Mouse (Mus musculus): ENCODE data around the gene Atp6v0a4. TPM values are rescaled to one million over a fixed set of nuclear protein-coding genes. Genes with fewer than 3 reads are reported as not detected.

Atp6v0a4 gene
- polyA plus RNA-seq, 1 experiment from 2014 or later, result not detected

DNA sequence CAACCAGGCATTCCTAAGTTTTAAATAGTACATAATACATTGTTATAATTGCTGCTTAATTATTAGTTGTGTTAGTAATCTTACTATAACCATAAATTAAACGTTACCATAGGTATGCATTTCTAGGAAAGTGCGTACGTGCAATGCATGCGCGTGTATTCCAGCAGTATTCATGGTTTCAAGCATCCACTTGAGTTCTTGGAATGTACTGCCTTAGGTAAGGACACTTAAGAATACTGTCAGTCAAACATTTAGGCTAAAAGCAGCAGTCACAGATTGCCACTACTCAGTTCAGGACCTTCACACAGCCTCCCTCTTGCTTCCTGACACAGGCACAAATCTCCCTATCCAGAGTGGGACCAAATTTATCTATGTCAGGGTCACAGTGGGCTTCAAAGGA, 15.9 kb downstream of the Atp6v0a4 start:
- Histone ChIP-seq H3K36me3 (ENCODE audit: control insufficient read depth, insufficient read depth, low read length) (no peaks in the 10 kb centered on the region), H3K4me3 (ENCODE audit: low read depth, low read length) (no peak overlapping the region), H3K27ac (replicated peaks; ENCODE audit: low read depth, low read length) (no peak overlapping the region), H3K4me2 (ENCODE audit: low read depth, severe bottlenecking) (no peak overlapping the region), H3K4me1 (ENCODE audit: control insufficient read depth, insufficient read depth, low read length) (0 out of 2 replicates have a peak, but pooled peaks cover 5% of the 10 kb centered on the region), H3K9me3 (ENCODE audit: control insufficient read depth, low read length) (no peaks in the 10 kb centered on the region), H3K27me3 (ENCODE audit: control insufficient read depth, insufficient read depth, low read length) (no peaks in the 10 kb centered on the region), H3K9ac (ENCODE audit: low read length) (no peak overlapping the region)
- no peak for ATAC-seq (ENCODE audit: insufficient number of reproducible peaks, low FRiP score, low TSS enrichment, low read depth)
- DNase-seq (ENCODE audit: low spot score), result no peak
- WGBS, result 86% methylated on average over 5 of the region's 5 CpGs

DNA sequence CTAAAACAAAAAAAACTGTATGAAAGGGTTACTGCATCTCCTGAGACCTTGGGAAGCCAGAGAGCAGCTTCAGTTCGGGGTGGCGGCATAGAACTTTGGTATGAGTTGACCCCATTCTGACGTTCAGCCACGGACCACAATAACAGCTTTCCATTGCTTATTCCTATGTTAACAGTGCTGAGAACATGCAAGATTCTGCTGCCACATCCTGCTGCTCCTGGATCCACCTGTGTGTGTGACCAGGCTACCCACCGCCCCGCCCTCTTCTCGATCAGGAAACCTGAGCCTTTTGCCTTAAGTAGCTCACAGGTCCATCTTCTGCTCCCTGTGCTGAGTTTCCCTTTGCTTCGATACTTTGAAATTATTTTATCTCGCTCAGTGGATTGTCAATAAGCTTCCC, 18.5 kb downstream of the Atp6v0a4 start:
- H3K4me1 ChIP-seq (ENCODE audit: control insufficient read depth, insufficient read depth, low read length), result 0 out of 2 replicates have a peak, but pooled peaks cover 5% of the 10 kb centered on the region
- DNase-seq (ENCODE audit: low spot score), result no peak
- 91% methylated on average over 9 of the region's 9 CpGs for WGBS
- no peak overlapping the region for H3K4me2 ChIP-seq (ENCODE audit: low read depth, severe bottlenecking)
- no peak overlapping the region for H3K4me3 ChIP-seq (ENCODE audit: low read depth, low read length)
- H3K27ac ChIP-seq (replicated peaks; ENCODE audit: low read depth, low read length), result no peak overlapping the region
- no peak for ATAC-seq (ENCODE audit: insufficient number of reproducible peaks, low FRiP score, low TSS enrichment, low read depth)
- H3K36me3 ChIP-seq (ENCODE audit: control insufficient read depth, insufficient read depth, low read length), result no peaks in the 10 kb centered on the region
- no peak overlapping the region for H3K9ac ChIP-seq (ENCODE audit: low read length)
- no peaks in the 10 kb centered on the region for H3K9me3 ChIP-seq (ENCODE audit: control insufficient read depth, low read length)
- H3K27me3 ChIP-seq (ENCODE audit: control insufficient read depth, insufficient read depth, low read length), result no peaks in the 10 kb centered on the region

DNA sequence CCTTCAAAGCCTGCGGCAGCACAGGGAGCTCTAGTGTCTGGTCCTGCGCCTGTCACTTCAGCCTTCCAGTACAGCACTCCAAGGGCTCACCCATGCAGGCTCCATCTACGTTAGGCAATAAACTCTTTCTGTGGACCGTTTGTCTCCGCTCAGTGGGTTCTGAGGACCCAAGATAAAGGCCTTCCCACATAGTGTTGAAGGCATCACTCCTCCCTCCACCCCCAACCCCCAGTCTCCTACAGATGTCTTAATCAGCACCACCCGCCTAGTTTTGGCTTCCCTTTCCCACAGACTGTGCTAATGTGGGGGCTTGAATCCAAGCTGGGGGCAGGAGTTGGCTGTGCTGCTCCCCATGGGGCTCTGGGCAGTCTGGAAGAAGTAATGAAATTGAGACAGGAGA, 20.6 kb downstream of the Atp6v0a4 start:
- DNase-seq (ENCODE audit: low spot score) (no peak), ATAC-seq (ENCODE audit: insufficient number of reproducible peaks, low FRiP score, low TSS enrichment, low read depth) (no peak)
- no peak overlapping the region for H3K4me3 ChIP-seq (ENCODE audit: low read depth, low read length)
- no peaks in the 10 kb centered on the region for H3K27me3 ChIP-seq (ENCODE audit: control insufficient read depth, insufficient read depth, low read length)
- 45% methylated on average over 6 of the region's 6 CpGs for WGBS
- no peaks in the 10 kb centered on the region for H3K36me3 ChIP-seq (ENCODE audit: control insufficient read depth, insufficient read depth, low read length)
- no peak overlapping the region for H3K4me2 ChIP-seq (ENCODE audit: low read depth, severe bottlenecking)
- no peak overlapping the region for H3K27ac ChIP-seq (replicated peaks; ENCODE audit: low read depth, low read length)
- H3K9ac ChIP-seq (ENCODE audit: low read length), result no peak overlapping the region
- no peaks in the 10 kb centered on the region for H3K9me3 ChIP-seq (ENCODE audit: control insufficient read depth, low read length)
- H3K4me1 ChIP-seq (ENCODE audit: control insufficient read depth, insufficient read depth, low read length), result no peaks in the 10 kb centered on the region

DNA sequence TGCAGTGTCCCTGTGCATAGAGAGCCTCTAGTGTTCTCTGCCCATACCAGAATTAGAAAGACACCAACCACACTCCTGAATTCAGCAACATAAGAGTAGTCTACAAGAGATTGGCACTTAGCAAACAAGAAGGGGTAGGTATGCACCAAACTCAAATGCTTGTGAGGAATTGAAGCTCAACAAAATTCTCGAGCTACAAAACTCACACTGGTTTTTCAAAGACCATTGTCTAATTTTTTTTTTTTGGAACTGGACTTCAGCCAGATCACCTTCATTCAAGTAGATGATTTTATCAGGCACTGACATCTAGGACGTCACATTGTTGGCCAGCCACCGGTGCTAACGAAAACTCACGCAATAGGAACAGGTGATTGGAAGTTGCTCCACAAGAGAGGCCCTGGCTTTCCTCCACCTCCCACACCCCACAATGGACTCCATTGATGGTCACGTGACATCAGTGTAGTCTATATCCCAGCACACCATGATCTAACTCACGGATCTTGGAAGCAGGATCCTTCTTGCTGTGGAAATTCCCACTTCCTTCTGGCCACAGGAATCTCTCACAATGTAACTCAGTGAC, 22.1 kb downstream of the Atp6v0a4 start:
- H3K4me3 ChIP-seq (ENCODE audit: low read depth, low read length), result no peak overlapping the region
- no peaks in the 10 kb centered on the region for H3K36me3 ChIP-seq (ENCODE audit: control insufficient read depth, insufficient read depth, low read length)
- no peaks in the 10 kb centered on the region for H3K27me3 ChIP-seq (ENCODE audit: control insufficient read depth, insufficient read depth, low read length)
- no peak overlapping the region for H3K9ac ChIP-seq (ENCODE audit: low read length)
- 90% methylated on average over 7 of the region's 7 CpGs for WGBS
- no peaks in the 10 kb centered on the region for H3K9me3 ChIP-seq (ENCODE audit: control insufficient read depth, low read length)
- no peak overlapping the region for H3K4me2 ChIP-seq (ENCODE audit: low read depth, severe bottlenecking)
- no peak overlapping the region for H3K27ac ChIP-seq (replicated peaks; ENCODE audit: low read depth, low read length)
- DNase-seq (ENCODE audit: low spot score) (no peak), ATAC-seq (ENCODE audit: insufficient number of reproducible peaks, low FRiP score, low TSS enrichment, low read depth) (no peak)
- H3K4me1 ChIP-seq (ENCODE audit: control insufficient read depth, insufficient read depth, low read length), result no peaks in the 10 kb centered on the region

DNA sequence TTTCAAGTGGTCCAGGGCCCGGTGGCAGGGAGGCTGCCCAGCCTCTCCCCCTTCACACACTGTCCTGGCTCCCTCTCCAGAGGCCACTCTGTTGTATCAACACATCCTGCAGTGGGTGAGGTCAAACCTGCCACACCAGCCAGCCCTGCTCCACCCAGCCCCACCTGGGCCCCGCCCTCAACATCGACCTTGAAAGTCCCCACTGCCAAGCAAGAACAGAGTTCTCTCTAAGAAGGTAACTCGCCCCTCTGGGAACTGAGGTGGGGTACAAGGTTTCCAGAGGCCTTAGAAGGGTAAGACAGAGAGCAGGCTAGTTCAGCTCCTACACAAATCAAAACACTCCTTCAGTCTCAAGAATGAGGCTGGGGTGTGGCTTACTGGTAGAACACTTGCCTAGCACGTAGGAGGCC, 27.4 kb downstream of the Atp6v0a4 start:
- WGBS, result 64% methylated on average over 5 of the region's 5 CpGs
- no peaks in the 10 kb centered on the region for H3K27me3 ChIP-seq (ENCODE audit: control insufficient read depth, insufficient read depth, low read length)
- H3K9ac ChIP-seq (ENCODE audit: low read length), result no peak overlapping the region
- no peak overlapping the region for H3K4me3 ChIP-seq (ENCODE audit: low read depth, low read length)
- no peaks in the 10 kb centered on the region for H3K9me3 ChIP-seq (ENCODE audit: control insufficient read depth, low read length)
- ATAC-seq (ENCODE audit: insufficient number of reproducible peaks, low FRiP score, low TSS enrichment, low read depth), result no peak
- H3K36me3 ChIP-seq (ENCODE audit: control insufficient read depth, insufficient read depth, low read length), result no peaks in the 10 kb centered on the region
- no peaks in the 10 kb centered on the region for H3K4me1 ChIP-seq (ENCODE audit: control insufficient read depth, insufficient read depth, low read length)
- H3K27ac ChIP-seq (replicated peaks; ENCODE audit: low read depth, low read length), result no peak overlapping the region
- DNase-seq (ENCODE audit: low spot score), result no peak
- no peak overlapping the region for H3K4me2 ChIP-seq (ENCODE audit: low read depth, severe bottlenecking)

DNA sequence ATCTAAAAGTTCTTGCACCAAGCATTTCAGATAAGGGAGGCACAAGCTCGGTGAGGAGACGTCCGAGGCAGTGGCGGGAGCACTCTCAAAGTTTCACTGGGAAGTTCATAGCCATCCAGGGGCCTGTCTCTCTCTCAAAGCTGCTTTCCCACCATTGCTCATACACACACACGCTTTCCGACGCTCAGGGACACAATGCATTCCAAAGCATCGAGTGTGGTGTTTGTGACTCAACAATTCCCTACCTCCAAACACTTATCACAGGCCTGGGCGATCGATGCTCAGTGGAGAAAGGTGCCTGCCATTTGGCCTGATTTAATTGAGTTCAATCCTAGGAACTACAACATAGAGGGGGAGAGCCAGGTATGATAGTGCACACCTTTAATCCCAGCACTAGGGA, 29.7 kb downstream of the Atp6v0a4 start:
- 89% methylated on average over 10 of the region's 10 CpGs for WGBS
- no peaks in the 10 kb centered on the region for H3K9me3 ChIP-seq (ENCODE audit: control insufficient read depth, low read length)
- H3K36me3 ChIP-seq (ENCODE audit: control insufficient read depth, insufficient read depth, low read length), result no peaks in the 10 kb centered on the region
- no peaks in the 10 kb centered on the region for H3K4me1 ChIP-seq (ENCODE audit: control insufficient read depth, insufficient read depth, low read length)
- H3K27me3 ChIP-seq (ENCODE audit: control insufficient read depth, insufficient read depth, low read length), result no peaks in the 10 kb centered on the region
- no peak overlapping the region for H3K9ac ChIP-seq (ENCODE audit: low read length)
- no peak overlapping the region for H3K27ac ChIP-seq (replicated peaks; ENCODE audit: low read depth, low read length)
- DNase-seq (ENCODE audit: low spot score) (no peak), ATAC-seq (ENCODE audit: insufficient number of reproducible peaks, low FRiP score, low TSS enrichment, low read depth) (no peak)
- H3K4me2 ChIP-seq (ENCODE audit: low read depth, severe bottlenecking), result no peak overlapping the region
- no peak overlapping the region for H3K4me3 ChIP-seq (ENCODE audit: low read depth, low read length)

DNA sequence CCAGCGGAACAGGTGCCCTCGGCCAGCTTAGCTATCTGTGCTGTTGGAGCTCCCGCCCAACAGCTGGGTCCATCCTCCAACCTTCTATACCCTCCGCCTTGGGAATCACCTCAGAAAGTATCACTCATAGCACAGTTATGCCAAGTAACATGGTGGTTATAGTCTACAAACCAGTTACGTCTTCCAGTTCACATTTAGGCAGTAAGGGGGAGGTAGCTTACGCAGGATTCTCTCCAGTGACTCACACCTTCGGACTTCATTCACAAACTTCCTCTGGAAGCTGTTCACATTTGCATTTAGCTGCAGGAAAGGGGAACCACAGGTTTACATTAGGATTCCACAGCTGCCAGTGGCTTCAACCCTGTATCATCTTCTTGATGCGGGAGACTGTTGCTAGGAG, 31.8 kb downstream of the Atp6v0a4 start:
- Histone ChIP-seq H3K36me3 (ENCODE audit: control insufficient read depth, insufficient read depth, low read length) (no peaks in the 10 kb centered on the region), H3K9me3 (ENCODE audit: control insufficient read depth, low read length) (no peaks in the 10 kb centered on the region), H3K4me1 (ENCODE audit: control insufficient read depth, insufficient read depth, low read length) (no peaks in the 10 kb centered on the region), H3K9ac (ENCODE audit: low read length) (no peak overlapping the region), H3K4me3 (ENCODE audit: low read depth, low read length) (no peak overlapping the region), H3K4me2 (ENCODE audit: low read depth, severe bottlenecking) (no peak overlapping the region), H3K27ac (replicated peaks; ENCODE audit: low read depth, low read length) (no peak overlapping the region), H3K27me3 (ENCODE audit: control insufficient read depth, insufficient read depth, low read length) (no peaks in the 10 kb centered on the region)
- 90% methylated on average over 8 of the region's 8 CpGs for WGBS
- no peak for ATAC-seq (ENCODE audit: insufficient number of reproducible peaks, low FRiP score, low TSS enrichment, low read depth)
- DNase-seq (ENCODE audit: low spot score), result no peak

DNA sequence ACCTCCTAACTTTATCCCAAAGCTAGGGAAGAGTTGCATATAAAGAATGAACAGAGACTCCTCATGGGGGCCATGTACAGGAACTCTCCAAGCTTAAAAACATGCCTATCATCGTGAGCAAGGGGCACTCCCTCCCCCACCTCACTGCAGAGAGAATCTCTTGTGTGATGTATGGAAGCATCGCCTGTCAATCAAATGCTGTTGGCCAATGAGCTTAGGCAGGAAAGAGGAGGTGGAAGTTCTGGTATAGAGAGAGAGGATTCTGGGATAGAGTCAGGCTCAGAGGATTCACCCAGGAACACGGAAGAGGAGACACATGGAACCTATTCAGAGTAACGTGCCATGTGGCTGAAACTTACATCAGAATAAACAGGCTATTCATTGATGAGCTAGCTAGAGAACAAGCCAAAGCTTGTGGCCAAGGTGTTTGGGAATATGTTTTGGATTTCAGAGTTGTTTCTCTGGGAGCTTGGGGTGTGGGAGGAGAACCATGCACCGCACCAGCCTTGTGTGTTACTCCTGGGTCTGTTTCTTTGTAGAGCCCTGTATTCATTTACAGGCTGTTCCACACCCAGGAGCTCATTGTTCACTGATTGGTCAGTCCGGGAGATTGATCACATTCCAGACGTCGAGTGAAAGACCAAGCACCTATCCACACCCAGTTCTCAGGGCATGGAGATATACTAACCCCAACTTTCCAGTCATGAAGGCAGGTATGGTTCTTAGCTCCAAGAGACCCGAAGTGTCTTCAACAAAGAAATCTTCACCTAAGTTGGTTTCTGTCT, 37.0 kb downstream of the Atp6v0a4 start:
- 83% methylated on average over 9 of the region's 9 CpGs for WGBS

More for the DNA sequence above, 37.0 kb downstream of the Atp6v0a4 start:
- H3K4me3 ChIP-seq (ENCODE audit: low read depth, low read length), result no peak overlapping the region
- no peak for DNase-seq (ENCODE audit: low spot score)
- no peak for ATAC-seq (ENCODE audit: insufficient number of reproducible peaks, low FRiP score, low TSS enrichment, low read depth)
- H3K9ac ChIP-seq (ENCODE audit: low read length), result no peak overlapping the region
- no peaks in the 10 kb centered on the region for H3K27me3 ChIP-seq (ENCODE audit: control insufficient read depth, insufficient read depth, low read length)
- H3K27ac ChIP-seq (replicated peaks; ENCODE audit: low read depth, low read length), result no peak overlapping the region
- no peaks in the 10 kb centered on the region for H3K4me1 ChIP-seq (ENCODE audit: control insufficient read depth, insufficient read depth, low read length)
- H3K36me3 ChIP-seq (ENCODE audit: control insufficient read depth, insufficient read depth, low read length), result no peaks in the 10 kb centered on the region
- H3K4me2 ChIP-seq (ENCODE audit: low read depth, severe bottlenecking), result no peak overlapping the region
- no peaks in the 10 kb centered on the region for H3K9me3 ChIP-seq (ENCODE audit: control insufficient read depth, low read length)
